Mouse (Mus musculus): ENCODE results near the gene Otud7a.

DNA sequence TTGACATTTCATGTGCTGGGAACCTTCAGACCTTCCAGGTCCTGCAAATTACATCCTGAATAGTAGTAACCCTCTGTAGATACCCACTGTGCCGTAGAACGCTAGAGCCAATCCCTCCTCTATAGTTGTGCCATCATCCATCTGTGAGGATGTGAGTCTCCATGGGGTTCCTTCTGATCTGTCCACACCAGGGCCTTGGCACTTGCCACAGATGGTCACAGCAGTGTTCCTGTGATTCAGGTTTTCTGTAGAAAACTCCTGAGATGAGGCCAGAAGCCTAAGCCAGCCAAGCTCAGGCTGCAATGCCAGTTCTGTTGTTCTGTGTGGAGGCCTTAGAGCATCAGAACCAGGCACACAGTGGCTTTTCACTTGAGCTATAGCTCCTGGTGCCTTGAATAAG lies 63.5 kb downstream of the Otud7a start:
- TF ChIP-seq CTCF (IDR thresholded peaks at IDR 0.05): no peak
- no peak for TF ChIP-seq POLR2A (IDR thresholded peaks at IDR 0.05; ENCODE audit: insufficient read depth, low read depth, low read length)

Measured in heart, adult 2 months (tissue).